Mouse (Mus musculus) liver, postnatal 0 days (tissue): ENCODE measurements around the gene Ccl25. TPM values are rescaled to one million over a fixed set of nuclear protein-coding genes. Genes with fewer than 3 reads are reported as not detected.

Experiments
- ATAC-seq: fragments of 200-750 bp; cut with Nextera tagmentation; 2 replicates; pipeline ENCODE4 v1.8.0; 2017; ENCODE audit warnings: mild to moderate bottlenecking, moderate library complexity
- DNase-seq: peaks from one replicate; pipeline ENCODE4 v3.0.0-alpha.2; 2016
- H3K27ac ChIP-seq: fragments of 300-500 bp; sonication (generic); 2 replicates; pipeline ENCODE4 v1.5.1; 2014; ENCODE audit warnings: antibody characterized with exemption, moderate library complexity, mild to moderate bottlenecking, low read depth
- H3K27me3 ChIP-seq: fragments of 300-500 bp; sonication (generic); 2 replicates; pipeline ENCODE4 v1.6.1; 2014; ENCODE audit warnings: low read length, control low read depth, mixed read lengths; ENCODE audit not compliant: insufficient read depth
- H3K36me3 ChIP-seq: fragments of 300-500 bp; sonication (generic); replicated peaks from 2 replicates; pipeline ENCODE4 v1.6.1; 2014; ENCODE audit warnings: mild to moderate bottlenecking, control low read depth, low read length, moderate library complexity, mixed read lengths; ENCODE audit not compliant: insufficient read depth
- H3K4me1 ChIP-seq: fragments of 300-500 bp; sonication (generic); 2 replicates; pipeline ENCODE4 v1.6.1; 2014; ENCODE audit warnings: antibody characterized with exemption, mild to moderate bottlenecking, control low read depth; ENCODE audit not compliant: insufficient read depth
- H3K4me2 ChIP-seq: fragments of 300-500 bp; sonication (generic); 2 replicates; pipeline ENCODE4 v1.6.1; 2014; ENCODE audit warnings: low read depth, mild to moderate bottlenecking, low read length, moderate library complexity, mixed read lengths
- H3K4me3 ChIP-seq: fragments of 300-500 bp; sonication (generic); 2 replicates; pipeline ENCODE4 v1.5.1; 2014; ENCODE audit warnings: low read depth, low read length
- H3K9ac ChIP-seq: fragments of 300-500 bp; sonication (generic); replicated peaks from 2 replicates; pipeline ENCODE4 v1.6.1; 2014; ENCODE audit warnings: mild to moderate bottlenecking, moderate library complexity
- H3K9me3 ChIP-seq: fragments of 300-500 bp; sonication (generic); 2 replicates; pipeline ENCODE4 v1.6.1; 2016; ENCODE audit warnings: mild to moderate bottlenecking, control low read depth, low read length, mixed read lengths
- CTCF ChIP-seq: sonication (generic); IDR thresholded peaks from 2 replicates; pipeline ENCODE4 v1.5.1; 2016; ENCODE audit warnings: antibody characterized with exemption, low read depth
- EP300 ChIP-seq: IDR thresholded peaks from 2 replicates; pipeline ENCODE4 v1.6.1; 2016; ENCODE audit warnings: antibody characterized with exemption, low read depth, mild to moderate bottlenecking
- WGBS: fragments of 180-500 bp; shearing (Covaris S2); extraction: QIAGEN DNeasy Blood & Tissue Kit; methylation state at CpG from one replicate; pipeline ENCODE4 v1.1.7; 2014; ENCODE audit not compliant: insufficient replicate concordance; 5-methylcytosine and 5-hydroxymethylcytosine counted together
- polyA plus RNA-seq: library from polyadenylated mRNA; unstranded; fragments of >200 nt; fragmentation: Nextera tagmentation; extraction: Ambion mirVana; gene quantifications from 2 replicates; pipeline ENCODE4 v1.2.1, GENCODE M21; 2015

Gene Ccl25
- polyA plus RNA-seq, 1 experiment from 2014 or later = 5.5 TPM

DNA sequence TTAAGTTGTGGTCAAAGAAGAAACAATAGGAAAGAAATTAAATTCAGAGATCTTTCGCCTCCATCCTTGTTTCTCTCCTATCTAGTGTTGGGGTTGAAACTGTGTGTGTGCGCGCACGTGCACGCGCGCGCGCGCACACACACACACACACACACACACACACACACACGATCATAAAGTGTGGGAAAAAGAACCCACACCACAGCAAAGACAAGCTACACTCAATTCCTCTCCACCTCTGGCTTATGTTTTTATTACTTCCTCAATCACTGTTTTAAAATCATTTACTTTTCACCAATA is 5.5 kb upstream of the Ccl25 start:
- TF ChIP-seq CTCF (no peak), EP300 (no peak; the same call in 1 of the 2 replicates)
- H3K27me3 ChIP-seq = no peaks in the 10 kb centered on the region
- peak overlapping the region; percentile 42; the same call in 1 of the 2 replicates for H3K4me2 ChIP-seq
- H3K36me3 ChIP-seq = peaks cover 26% of the 10 kb centered on the region
- peaks cover 33% of the 10 kb centered on the region for H3K4me1 ChIP-seq
- 53% methylated on average over 11 of the region's 11 CpGs for WGBS
- DNase-seq (no peak), ATAC-seq (no peak)
- no peaks in the 10 kb centered on the region for H3K9me3 ChIP-seq
- no peak overlapping the region for H3K9ac ChIP-seq
- H3K27ac ChIP-seq = peak overlapping the region; percentile 55; the same call in 1 of the 2 replicates
- no peak overlapping the region for H3K4me3 ChIP-seq

DNA sequence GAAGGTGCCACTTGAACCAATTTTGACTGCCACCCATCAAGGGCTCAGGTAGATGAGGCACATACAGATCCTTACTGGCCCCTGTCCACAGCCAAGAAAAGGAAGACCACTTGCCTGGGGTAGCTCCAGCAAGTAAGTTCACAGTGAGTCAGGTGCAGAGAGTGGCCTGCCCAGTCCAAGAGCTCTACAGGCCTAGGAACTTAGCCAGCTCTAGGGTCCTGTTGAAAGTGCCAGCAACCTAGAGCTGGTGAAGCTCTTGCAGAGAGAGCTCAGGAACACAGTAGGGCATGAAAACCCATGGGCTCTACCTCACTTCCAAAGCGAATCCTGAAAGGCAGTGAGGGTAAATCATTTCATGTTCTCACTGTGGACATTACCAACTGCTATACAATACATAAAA is 4.6 kb upstream of the Ccl25 start:
- Histone ChIP-seq H3K4me3 (no peak overlapping the region), H3K4me1 (peaks cover 33% of the 10 kb centered on the region), H3K9me3 (no peaks in the 10 kb centered on the region), H3K27ac (no peak overlapping the region), H3K4me2 (no peak overlapping the region), H3K27me3 (no peaks in the 10 kb centered on the region), H3K36me3 (peaks cover 26% of the 10 kb centered on the region), H3K9ac (no peak overlapping the region)
- ATAC-seq (no peak), DNase-seq (no peak)
- WGBS = 92% methylated on average over 1 of the region's 1 CpGs
- TF ChIP-seq CTCF = no peak
- TF ChIP-seq EP300 = no peak

DNA sequence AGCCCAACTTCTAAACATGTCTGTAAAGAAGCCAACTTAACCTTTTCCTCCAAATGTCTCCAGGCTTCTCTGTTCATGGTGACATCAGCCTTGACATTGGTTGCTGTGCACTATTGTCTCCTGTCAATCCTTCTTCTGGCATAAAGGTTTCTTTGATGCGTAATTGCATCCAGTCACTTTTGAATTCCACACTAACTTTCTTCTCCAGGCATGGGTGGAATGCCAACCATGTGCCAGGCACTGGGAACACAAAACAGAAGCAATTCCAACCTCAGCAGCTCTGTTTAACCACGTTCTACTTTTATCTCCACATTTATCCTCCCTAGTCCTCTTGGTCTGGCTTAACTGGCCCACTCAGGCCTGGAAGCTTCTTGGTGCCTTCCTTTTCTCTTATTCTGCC is 4.0 kb upstream of the Ccl25 start:
- TF ChIP-seq CTCF (no peak), EP300 (no peak)
- peaks cover 26% of the 10 kb centered on the region for H3K36me3 ChIP-seq
- H3K4me3 ChIP-seq = no peak overlapping the region
- H3K27me3 ChIP-seq = no peaks in the 10 kb centered on the region
- ATAC-seq (no peak), DNase-seq (no peak)
- no peak overlapping the region for H3K4me2 ChIP-seq
- peaks cover 38% of the 10 kb centered on the region for H3K4me1 ChIP-seq
- 64% methylated on average over 2 of the region's 2 CpGs for WGBS
- no peak overlapping the region for H3K27ac ChIP-seq
- H3K9ac ChIP-seq = no peak overlapping the region
- no peaks in the 10 kb centered on the region for H3K9me3 ChIP-seq

DNA sequence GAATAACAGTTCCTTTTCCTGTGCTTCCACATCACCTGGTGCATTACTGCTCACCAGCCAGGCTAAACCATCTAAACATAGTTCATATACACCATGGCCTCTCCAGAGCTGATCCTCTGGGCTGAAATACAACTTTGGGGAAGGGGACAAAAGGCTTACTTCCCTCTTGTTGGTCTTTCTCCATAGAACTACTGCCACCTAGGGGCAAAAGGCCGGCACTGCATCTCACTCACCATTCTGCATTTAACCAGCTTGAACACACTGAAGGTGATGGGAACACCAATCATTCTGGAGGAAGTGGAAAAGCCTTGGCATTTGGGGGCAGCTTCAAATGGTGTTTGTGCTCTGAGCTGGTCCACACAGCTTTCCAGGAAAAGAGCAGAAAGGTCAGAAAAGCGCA is 2.5 kb upstream of the Ccl25 start:
- WGBS = 33% methylated on average over 2 of the region's 2 CpGs
- no peak overlapping the region for H3K4me3 ChIP-seq
- peaks cover 42% of the 10 kb centered on the region for H3K4me1 ChIP-seq
- no peak overlapping the region for H3K4me2 ChIP-seq
- DNase-seq (peak; percentile 84), ATAC-seq (no peak)
- peaks cover 26% of the 10 kb centered on the region for H3K36me3 ChIP-seq
- H3K9ac ChIP-seq = no peak overlapping the region
- no peaks in the 10 kb centered on the region for H3K9me3 ChIP-seq
- no peak overlapping the region for H3K27ac ChIP-seq
- H3K27me3 ChIP-seq = no peaks in the 10 kb centered on the region
- no peak for TF ChIP-seq EP300
- peak; percentile 98 for TF ChIP-seq CTCF

DNA sequence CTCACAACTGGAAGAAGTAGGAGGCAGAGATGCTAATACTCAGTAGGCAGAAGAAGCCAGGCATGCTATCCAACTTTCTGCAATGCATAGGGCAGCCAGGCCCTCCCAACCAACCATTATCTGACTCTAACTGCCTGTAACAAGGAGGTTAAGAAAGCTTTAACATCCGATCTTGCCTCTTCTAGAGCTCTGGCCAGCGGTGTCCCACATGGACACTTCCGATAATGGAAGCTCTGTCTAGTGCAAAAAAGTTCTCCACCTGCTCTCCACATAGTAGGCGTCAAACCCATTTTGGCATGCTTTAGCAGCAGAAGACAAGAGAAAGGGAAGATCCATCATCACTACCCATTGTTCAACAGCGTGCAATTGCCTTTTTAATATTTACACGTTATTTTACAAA is 1.1 kb upstream of the Ccl25 start:
- Histone ChIP-seq H3K36me3 (peaks cover 37% of the 10 kb centered on the region), H3K4me1 (peaks cover 42% of the 10 kb centered on the region), H3K4me2 (peak overlapping the region; percentile 92), H3K9ac (peak overlapping the region; percentile 97), H3K27me3 (no peaks in the 10 kb centered on the region), H3K9me3 (no peaks in the 10 kb centered on the region), H3K27ac (peak overlapping the region; percentile 31; the same call in 1 of the 2 replicates), H3K4me3 (peak overlapping the region; percentile 83)
- TF ChIP-seq EP300 (no peak), CTCF (no peak)
- 1% methylated on average over 6 of the region's 6 CpGs for WGBS
- DNase-seq = no peak
- ATAC-seq = no peak

DNA sequence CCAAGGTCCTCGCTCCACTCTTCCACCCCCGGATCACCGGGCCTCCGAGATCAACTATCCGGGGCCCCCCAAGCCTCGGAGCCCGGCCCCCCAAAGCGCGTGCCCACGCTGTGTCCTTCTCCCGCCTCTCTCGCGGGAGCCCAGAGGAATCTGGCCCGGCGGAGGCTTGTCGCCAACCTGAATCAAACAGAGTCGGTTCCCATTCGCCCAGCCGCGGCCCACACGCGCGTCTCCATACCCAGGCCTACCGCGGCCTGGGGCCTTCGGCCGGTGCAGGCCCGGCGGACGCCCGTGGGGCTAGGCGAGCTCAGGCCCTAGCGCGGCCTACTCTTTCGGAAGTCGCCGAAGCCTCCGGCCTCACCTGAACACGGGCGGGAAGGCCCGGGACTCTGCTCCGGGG is 485 bp upstream of the Ccl25 start:
- Histone ChIP-seq H3K36me3 (peaks cover 41% of the 10 kb centered on the region), H3K4me1 (peaks cover 41% of the 10 kb centered on the region), H3K27ac (peak overlapping the region; percentile 92), H3K27me3 (no peaks in the 10 kb centered on the region), H3K9me3 (no peaks in the 10 kb centered on the region), H3K9ac (peak overlapping the region; percentile 97), H3K4me3 (peak overlapping the region; percentile 83), H3K4me2 (peak overlapping the region; percentile 92)
- TF ChIP-seq EP300 (no peak), CTCF (no peak)
- DNase-seq (no peak), ATAC-seq (peak; percentile 73)
- under 1% methylated on average over 41 of the region's 42 CpGs for WGBS

DNA sequence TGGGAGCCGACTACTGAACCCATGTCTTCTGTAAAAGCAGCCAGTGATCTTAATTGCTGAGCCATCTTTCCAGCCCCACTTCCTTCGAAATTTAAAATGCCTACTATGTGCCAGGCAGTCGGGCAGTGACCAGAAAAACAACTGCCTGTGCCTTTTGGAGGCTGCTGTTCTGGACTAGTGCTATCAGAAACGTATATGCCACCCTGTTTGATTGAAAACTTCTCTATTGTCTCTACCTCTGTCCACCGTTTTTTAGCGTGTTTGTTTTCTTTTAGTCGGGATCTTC is 684 bp downstream of the Ccl25 start:
- no peaks in the 10 kb centered on the region for H3K27me3 ChIP-seq
- no peaks in the 10 kb centered on the region for H3K9me3 ChIP-seq
- H3K36me3 ChIP-seq = peaks cover 36% of the 10 kb centered on the region
- H3K9ac ChIP-seq = peak overlapping the region; percentile 97
- H3K27ac ChIP-seq = peak overlapping the region; percentile 92; the same call in 1 of the 2 replicates
- H3K4me2 ChIP-seq = peak overlapping the region; percentile 92
- 29% methylated on average over 7 of the region's 7 CpGs for WGBS
- DNase-seq (no peak), ATAC-seq (no peak)
- no peak for TF ChIP-seq EP300
- H3K4me3 ChIP-seq = peak overlapping the region; percentile 83
- H3K4me1 ChIP-seq = peaks cover 29% of the 10 kb centered on the region
